Mouse (Mus musculus) CD4-positive helper T cell, adult 2 months (primary cell): ENCODE measurements around the gene Lmna.
A peak's percentile ranks its signal among the peaks of the same experiment; 100 is the strongest.

Experiments used
- DNase-seq: peaks from one replicate; pipeline ENCODE4 v3.0.0-alpha.2; 2012; ENCODE audit warnings: low read depth, missing footprints, low spot score

Lmna gene

GRCm38 (mm10) chr3:88521156-88521555, 11.4 kb upstream of the Lmna start:
- DNase-seq: no peak

GRCm38 (mm10) chr3:88520078-88520477, 10.3 kb upstream of the Lmna start:
- DNase-seq: peak; percentile 27

GRCm38 (mm10) chr3:88518411-88518810, 8.7 kb upstream of the Lmna start:
- no peak for DNase-seq

DNA sequence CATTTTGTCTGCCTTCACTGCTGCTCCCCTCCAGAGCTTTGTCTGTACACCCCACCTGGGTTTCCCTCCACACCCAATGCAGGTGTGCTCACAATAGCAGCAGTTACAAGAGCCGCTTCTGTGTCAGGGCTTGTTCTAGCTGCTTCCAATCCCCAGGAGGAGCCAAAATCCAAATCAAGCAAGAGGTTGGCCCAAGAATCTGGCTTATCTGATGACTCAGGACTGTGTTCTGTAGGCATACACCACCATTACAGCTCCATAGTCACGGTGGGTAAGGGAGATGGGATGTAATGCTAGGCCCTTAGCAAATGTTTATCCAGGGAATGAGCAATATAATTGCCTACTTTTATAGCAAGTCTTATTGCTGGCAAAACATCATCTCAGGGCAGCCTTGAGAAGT, 6.7 kb upstream of the Lmna start:
- no peak for DNase-seq

DNA sequence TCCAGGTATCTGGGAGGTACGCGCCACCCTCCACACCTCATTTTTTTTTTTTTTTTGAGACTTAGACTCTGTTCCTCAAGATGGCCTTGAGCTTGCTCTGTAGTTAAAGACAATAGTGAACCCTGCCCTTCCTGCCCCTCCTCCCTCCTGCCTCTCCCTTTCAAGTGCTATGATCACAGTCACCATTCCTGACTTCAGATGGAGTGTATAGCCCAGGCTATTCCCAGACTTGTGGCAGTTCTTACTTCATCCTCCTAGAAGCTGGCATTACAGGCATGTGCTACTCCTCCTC, 5.3 kb upstream of the Lmna start:
- DNase-seq: no peak

DNA sequence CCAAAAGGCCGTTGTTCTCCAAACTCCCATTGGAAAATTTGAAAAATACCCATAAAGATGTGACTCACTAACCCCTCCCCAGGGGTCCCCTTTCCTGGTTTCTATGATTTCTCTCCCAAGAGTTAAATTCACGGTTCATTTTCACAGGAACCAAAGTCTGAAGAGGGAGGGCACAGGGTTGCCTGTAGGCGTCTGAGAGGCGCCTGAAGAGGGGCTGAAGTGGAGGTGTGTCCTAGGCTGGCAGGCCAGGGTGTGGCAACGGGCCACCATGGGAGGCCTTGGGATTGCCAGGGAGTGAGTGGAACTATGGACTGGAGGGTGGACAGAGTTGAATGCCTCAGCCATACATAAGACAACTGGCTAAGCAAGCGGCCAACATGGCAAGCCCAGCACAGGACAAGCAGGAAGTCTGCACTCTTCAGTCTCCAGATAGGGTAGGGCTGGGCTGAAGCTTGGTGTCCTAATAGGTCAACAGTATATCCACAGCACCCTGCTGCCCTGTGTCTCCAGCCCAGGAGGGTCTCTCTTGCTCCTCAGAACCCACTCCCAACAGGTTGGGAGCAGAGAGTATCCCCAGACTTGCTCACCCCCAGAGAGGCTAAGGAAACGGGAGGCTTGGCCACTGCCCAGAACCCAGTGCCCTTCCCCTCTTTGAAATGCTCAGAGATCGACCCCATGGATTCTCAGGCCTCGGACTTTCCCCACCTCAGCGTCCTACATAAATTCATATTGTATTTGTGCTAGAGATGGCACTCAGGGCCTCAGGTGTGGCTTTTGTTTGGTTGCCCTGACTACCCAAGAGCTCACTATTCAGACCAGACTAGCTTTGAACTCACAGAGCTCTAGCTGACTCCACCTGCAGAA, 4.7 kb upstream of the Lmna start:
- DNase-seq: peak; percentile 51

DNA sequence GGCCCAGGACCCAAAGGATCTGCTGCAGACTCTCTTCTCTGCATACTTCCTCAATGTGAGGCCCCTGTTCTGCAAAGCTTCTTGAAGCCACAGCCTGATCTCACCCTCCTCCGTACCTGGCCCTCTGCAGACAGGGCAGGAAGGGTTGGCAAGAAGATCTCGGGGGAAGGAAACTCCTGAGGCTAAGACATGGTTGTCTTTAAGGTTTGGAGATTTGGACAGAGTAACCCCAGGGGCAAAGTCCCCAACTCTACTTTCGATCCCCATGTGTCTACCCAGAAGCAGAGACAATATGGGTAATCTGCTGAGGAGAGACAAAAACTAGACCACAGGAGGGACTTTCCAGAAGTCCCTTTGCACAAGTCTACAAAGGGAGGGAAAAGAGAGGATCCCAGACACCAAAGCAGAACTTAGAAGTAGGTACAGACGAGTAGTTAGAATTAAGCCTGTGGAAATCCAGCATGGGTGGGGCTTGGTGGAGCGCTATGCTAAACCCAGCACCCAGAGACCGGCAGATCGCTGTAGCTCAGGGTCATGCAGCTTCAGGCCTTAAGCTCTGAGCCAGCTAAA, 3.9 kb upstream of the Lmna start:
- peak; percentile 84 for DNase-seq

- DNase-seq: peak; percentile 74
Measured at GRCm38 (mm10) chr3:88512896-88513545, 3.3 kb upstream of the Lmna start.

DNA sequence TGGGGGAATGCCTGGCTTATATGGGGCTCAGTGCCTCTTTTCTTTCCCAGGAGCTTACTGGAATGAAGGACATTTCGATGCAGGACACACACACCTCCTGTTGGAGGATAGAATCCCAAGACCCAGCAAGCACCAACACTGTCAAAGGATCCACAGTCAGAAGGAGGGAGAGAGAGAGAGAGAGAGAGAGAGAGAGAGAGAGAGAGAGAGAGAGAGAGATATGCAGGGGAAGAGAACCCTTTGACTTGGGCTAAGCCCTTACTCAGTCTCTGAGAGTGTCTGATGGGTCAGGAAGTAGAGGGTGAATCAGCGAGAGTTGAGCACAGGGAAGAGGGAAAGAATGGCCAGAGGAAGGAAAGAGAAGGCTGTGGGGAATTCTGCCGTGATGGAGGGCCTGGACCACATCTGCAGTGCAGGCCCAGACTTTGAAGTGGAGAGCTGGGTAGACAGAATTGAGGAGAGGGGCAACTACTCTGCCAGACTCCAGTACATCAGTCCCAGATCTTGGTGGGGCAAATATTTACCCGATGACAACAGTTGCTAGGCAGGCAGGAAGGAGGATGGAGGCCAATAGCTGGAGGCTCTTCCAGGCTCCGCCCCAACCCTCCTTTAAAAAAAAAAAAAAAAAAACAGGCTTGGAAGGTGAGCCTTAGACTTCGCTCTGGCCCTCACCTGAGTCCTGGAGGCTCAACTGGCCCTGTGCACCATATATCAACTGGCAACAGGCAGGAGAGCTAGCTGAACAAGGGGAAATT, 2.6 kb upstream of the Lmna start:
- DNase-seq: peak; percentile 85

GRCm38 (mm10) chr3:88511559-88511958, 1.8 kb upstream of the Lmna start:
- DNase-seq: peak; percentile 54

- peak; percentile 78 for DNase-seq
Measured at GRCm38 (mm10) chr3:88510421-88511289, 899 bp upstream of the Lmna start.

GRCm38 (mm10) chr3:88509250-88509649, 506 bp downstream of the Lmna start:
- DNase-seq: no peak

DNA sequence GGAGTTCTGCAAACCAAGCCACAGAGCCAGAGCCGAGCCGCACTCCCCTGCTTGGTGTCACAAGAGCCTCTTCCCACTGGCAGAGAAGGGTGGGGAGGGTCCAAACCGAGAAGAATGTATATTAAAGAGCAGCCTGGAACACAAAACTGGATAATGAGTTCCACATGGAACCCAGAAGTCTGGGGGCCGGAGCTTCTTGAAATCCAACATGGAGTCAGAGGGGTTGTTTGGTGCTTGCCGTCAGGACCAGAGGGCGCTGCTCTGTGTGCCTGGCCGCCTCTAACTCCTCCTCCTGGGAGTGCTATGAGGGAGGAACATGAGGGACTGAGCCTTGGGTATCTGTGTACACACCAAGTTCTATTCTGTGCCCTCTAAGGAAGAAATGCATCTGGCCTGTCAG, 4.0 kb downstream of the Lmna start:
- DNase-seq: no peak

DNA sequence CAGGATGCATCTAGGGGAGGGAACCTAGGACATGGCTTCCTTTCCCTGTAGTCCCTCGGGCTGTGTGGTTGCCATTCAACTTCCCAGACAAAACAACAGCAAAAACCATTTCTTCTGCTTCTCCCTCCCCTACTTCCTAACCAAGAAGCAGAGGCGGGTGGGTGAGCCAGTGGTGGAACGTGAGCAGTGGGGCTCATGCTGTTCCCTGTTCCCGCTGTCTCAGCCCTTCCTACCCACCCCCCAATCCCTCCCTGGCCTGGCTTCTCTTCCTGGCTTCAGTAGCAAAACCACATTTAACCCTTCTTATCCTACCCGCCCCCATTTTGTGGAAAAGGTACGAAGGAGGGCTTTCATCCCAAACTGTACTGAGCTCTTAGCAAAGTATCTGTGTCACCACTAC, 4.7 kb downstream of the Lmna start:
- DNase-seq: no peak

DNA sequence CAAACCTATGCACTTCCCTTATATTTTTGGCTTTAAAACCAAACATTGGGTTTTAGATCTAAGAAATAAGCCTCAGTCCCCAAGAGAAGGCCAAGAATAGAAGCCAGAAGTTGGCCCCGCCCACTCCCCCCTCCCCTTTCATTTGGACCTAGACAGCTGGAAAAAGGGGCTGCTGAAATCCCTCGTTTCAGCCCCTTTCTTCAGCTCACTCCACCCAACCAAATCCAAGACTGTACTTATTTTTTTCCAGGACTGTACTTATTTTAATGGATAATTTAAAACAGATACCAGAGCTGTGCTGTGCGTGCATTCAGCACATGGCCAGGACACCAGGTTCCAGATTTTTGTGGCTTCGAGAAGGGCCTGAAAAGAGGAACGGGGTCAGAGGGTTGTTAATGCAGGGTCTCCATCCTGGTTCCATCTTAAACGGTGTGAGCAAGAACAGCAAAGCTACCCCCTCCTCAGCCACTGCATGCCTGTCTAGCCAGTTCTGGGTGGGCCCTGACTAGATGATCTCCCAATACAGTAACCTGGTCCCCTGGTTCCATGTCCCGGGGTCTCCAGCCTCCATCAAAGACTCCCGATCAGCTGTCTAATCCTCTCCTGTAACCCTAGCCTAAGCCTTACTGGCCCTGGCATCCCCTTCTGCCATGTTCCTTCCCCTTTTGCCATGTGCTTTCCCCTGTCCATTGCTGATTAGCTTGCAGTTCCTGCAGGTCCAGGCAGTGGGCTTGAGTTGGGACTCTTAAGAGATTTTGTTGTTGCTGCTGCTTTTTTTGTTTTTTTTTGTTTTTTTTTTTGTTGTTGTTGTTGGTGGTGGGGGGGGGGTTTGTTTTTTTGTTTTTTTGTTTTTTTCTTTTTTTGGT, 5.6 kb downstream of the Lmna start:
- no peak for DNase-seq

DNA sequence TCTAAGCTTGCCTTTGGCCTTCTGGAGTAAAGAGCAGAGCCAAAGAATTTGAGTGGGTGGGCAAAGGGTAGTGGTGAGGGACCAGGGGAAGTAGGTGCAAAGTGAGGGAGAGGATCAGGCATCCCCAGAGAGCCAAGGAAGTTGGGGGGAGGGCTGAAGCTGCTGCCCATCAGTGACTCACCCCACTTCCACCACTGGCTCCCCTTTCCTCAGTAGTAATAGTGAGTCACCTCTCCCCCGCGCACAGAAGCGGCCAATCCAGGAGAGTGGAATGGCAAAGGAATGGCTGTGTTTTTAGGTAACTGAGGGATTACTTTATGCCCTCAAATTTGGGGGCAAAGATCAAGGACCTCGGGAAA, 6.3 kb downstream of the Lmna start:
- no peak for DNase-seq

- peak; percentile 86 for DNase-seq
Measured at GRCm38 (mm10) chr3:88502641-88503504, 6.9 kb downstream of the Lmna start.

DNA sequence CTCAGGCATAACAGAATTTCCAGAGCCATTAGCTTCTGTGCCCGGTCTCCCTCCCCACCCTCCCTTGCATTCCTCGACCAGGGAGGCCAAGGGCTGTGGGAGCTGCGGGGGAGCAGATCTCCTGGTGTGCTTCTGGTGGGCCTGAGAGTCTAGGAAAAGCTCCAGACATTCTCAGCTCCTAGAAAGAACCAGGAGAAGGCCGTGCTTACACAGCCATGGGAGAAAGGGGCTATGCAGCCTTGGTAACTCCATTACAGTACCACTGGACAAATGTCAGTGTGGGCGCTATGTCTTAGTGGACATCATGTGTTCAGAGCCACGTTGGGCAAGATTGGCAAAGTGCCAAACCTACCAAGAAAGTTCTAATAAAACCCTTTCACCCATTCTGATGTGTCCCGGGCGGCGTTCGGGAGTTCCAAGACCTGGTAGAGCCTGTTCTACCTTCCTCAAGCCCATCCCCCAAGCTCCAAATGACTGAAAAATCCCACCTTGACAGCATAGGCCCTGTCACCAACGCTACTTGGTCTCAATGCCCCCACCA, 7.7 kb downstream of the Lmna start:
- DNase-seq: no peak

- DNase-seq: no peak
Measured at GRCm38 (mm10) chr3:88501366-88502030, 8.3 kb downstream of the Lmna start.
